Mouse (Mus musculus) liver, postnatal 0 days (tissue): ENCODE data around the gene Mrm3. TPM values are rescaled to one million over a fixed set of nuclear protein-coding genes. Genes with fewer than 3 reads are reported as not detected.

Experiments
- ATAC-seq: fragments of 200-750 bp; cut with Nextera tagmentation; 2 replicates; pipeline ENCODE4 v1.8.0; 2017; ENCODE audit warnings: mild to moderate bottlenecking, moderate library complexity
- DNase-seq: peaks from one replicate; pipeline ENCODE4 v3.0.0-alpha.2; 2016
- H3K27ac ChIP-seq: fragments of 300-500 bp; sonication (generic); 2 replicates; pipeline ENCODE4 v1.5.1; 2014; ENCODE audit warnings: antibody characterized with exemption, moderate library complexity, mild to moderate bottlenecking, low read depth
- H3K27me3 ChIP-seq: fragments of 300-500 bp; sonication (generic); 2 replicates; pipeline ENCODE4 v1.6.1; 2014; ENCODE audit warnings: low read length, control low read depth, mixed read lengths; ENCODE audit not compliant: insufficient read depth
- H3K36me3 ChIP-seq: fragments of 300-500 bp; sonication (generic); replicated peaks from 2 replicates; pipeline ENCODE4 v1.6.1; 2014; ENCODE audit warnings: mild to moderate bottlenecking, control low read depth, low read length, moderate library complexity, mixed read lengths; ENCODE audit not compliant: insufficient read depth
- H3K4me1 ChIP-seq: fragments of 300-500 bp; sonication (generic); 2 replicates; pipeline ENCODE4 v1.6.1; 2014; ENCODE audit warnings: antibody characterized with exemption, mild to moderate bottlenecking, control low read depth; ENCODE audit not compliant: insufficient read depth
- H3K4me2 ChIP-seq: fragments of 300-500 bp; sonication (generic); 2 replicates; pipeline ENCODE4 v1.6.1; 2014; ENCODE audit warnings: low read depth, mild to moderate bottlenecking, low read length, moderate library complexity, mixed read lengths
- H3K4me3 ChIP-seq: fragments of 300-500 bp; sonication (generic); 2 replicates; pipeline ENCODE4 v1.5.1; 2014; ENCODE audit warnings: low read depth, low read length
- H3K9ac ChIP-seq: fragments of 300-500 bp; sonication (generic); replicated peaks from 2 replicates; pipeline ENCODE4 v1.6.1; 2014; ENCODE audit warnings: mild to moderate bottlenecking, moderate library complexity
- H3K9me3 ChIP-seq: fragments of 300-500 bp; sonication (generic); 2 replicates; pipeline ENCODE4 v1.6.1; 2016; ENCODE audit warnings: mild to moderate bottlenecking, control low read depth, low read length, mixed read lengths
- CTCF ChIP-seq: sonication (generic); IDR thresholded peaks from 2 replicates; pipeline ENCODE4 v1.5.1; 2016; ENCODE audit warnings: antibody characterized with exemption, low read depth
- EP300 ChIP-seq: IDR thresholded peaks from 2 replicates; pipeline ENCODE4 v1.6.1; 2016; ENCODE audit warnings: antibody characterized with exemption, low read depth, mild to moderate bottlenecking
- WGBS: fragments of 180-500 bp; shearing (Covaris S2); extraction: QIAGEN DNeasy Blood & Tissue Kit; methylation state at CpG from one replicate; pipeline ENCODE4 v1.1.7; 2014; ENCODE audit not compliant: insufficient replicate concordance; 5-methylcytosine and 5-hydroxymethylcytosine counted together
- polyA plus RNA-seq: library from polyadenylated mRNA; unstranded; fragments of >200 nt; fragmentation: Nextera tagmentation; extraction: Ambion mirVana; gene quantifications from 2 replicates; pipeline ENCODE4 v1.2.1, GENCODE M21; 2015

Gene Mrm3
- polyA plus RNA-seq, 1 experiment from 2014 or later: 14.8 TPM

DNA sequence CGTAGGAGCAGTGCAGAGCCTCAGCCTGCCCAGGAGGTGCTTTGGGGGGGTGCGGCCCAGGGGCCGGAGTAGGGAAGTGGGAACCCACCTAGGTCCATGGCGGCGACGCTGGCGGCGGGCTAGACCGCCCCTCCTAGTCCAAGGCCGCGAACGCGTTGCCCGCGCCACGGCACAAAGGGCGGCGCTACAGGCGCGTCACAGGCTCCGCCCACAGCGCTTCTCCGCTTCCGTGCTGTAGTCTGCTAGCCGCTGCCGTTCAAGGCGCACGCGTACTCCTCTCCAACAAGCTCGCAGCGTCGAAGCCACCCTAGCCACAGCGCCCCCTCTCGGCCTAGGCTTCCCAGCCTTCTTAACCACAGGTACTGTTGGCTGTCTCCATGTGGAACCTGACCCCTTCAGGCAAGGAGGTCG, 26.1 kb upstream of the Mrm3 start, which contains the start of the genes Dbil5 and Gemin4:
Dbil5 (plus strand) TSS at position 219 of the 411 bp plus-strand sequence.
Gemin4 (minus strand) TSS at position 275 of the 411 bp plus-strand sequence.
- Histone ChIP-seq H3K27me3 (no peaks in the 10 kb centered on the region), H3K9ac (peak within 1 kb of the TSS; percentile 82), H3K4me3 (peak within 1 kb of the TSS; percentile 63), H3K4me1 (peaks cover 16% of the 10 kb centered on the region), H3K9me3 (no peaks in the 10 kb centered on the region), H3K36me3 (peaks cover 20% of the 10 kb centered on the region; the same call in 1 of the 2 replicates), H3K4me2 (peak within 1 kb of the TSS; percentile 85), H3K27ac (peak within 1 kb of the TSS; percentile 81)
- TF ChIP-seq EP300: no peak
- peak; percentile 99 for TF ChIP-seq CTCF
- DNase-seq: peak; percentile 98
- ATAC-seq: peak; percentile 99
- 1% methylated on average over 32 of the region's 35 CpGs for WGBS

DNA sequence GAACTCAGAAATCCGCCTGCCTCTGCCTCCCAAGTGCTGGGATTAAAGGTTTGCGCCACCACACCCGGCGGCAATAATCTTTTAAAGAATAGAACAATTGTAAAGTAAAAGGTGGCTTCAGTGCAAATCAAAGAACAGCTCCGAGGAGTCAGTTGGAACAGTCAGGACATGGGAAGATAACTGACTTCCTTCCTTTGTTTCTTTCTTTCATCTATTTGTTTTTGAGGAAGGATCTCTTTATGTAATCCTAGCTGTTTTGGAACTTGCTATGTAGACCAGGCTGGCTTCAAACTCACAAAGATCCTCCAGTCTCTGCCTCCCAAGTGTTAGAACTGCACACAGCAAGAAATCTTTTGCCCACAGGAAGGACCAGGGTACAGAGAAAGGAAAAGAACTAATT, 18.9 kb upstream of the Mrm3 start:
- Histone ChIP-seq H3K4me2 (no peak overlapping the region), H3K9me3 (no peaks in the 10 kb centered on the region), H3K27me3 (no peaks in the 10 kb centered on the region), H3K27ac (no peak overlapping the region), H3K4me3 (no peak overlapping the region), H3K9ac (no peak overlapping the region), H3K4me1 (no peaks in the 10 kb centered on the region), H3K36me3 (peaks cover 10% of the 10 kb centered on the region)
- WGBS: 76% methylated on average over 5 of the region's 5 CpGs
- ATAC-seq (no peak), DNase-seq (no peak)
- TF ChIP-seq CTCF (no peak), EP300 (no peak)

DNA sequence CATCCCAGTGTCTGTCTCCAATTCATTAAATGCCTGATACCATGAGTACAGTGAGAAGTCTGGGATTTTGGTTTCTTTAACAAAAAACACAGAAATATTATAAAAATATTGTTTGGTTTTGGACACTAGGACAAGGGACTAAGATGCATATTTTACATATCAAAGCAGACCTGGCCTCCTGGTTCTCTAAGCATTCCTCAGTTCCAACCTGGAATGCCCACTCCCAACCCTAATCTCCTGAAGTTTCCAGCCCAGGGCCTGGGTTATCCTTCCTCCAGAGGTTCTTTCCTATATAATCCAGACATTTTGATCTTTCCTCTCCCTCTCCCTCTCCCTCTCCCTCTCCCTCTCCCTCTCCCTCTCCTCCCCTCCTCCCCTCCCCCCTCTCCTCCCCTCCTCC, 18.5 kb upstream of the Mrm3 start:
- H3K4me2 ChIP-seq: no peak overlapping the region
- no peak overlapping the region for H3K4me3 ChIP-seq
- no peaks in the 10 kb centered on the region for H3K27me3 ChIP-seq
- no peak overlapping the region for H3K9ac ChIP-seq
- H3K9me3 ChIP-seq: no peaks in the 10 kb centered on the region
- TF ChIP-seq EP300: no peak
- no peak for TF ChIP-seq CTCF
- no peak overlapping the region for H3K27ac ChIP-seq
- no peak for DNase-seq
- no peaks in the 10 kb centered on the region for H3K4me1 ChIP-seq
- peaks cover 10% of the 10 kb centered on the region for H3K36me3 ChIP-seq
- ATAC-seq: no peak

DNA sequence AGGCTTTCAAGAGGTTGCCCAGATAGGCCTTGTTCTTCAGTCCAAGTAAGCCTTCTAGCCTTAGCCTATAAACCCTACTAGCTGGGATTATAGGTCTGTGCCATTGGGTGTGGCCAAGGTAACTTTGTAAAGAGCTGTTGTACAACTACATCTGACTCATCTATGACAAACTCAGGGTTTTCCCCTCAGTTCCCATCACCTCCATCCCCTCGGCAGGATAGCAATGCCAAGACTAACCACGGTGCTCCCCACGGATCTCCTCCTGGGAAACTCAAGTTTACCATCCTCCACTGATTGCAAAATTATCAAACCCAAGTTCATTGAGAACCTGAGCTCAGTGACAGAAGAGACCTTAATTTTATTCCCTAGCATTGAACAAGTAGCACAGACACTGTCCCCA, 7.4 kb upstream of the Mrm3 start:
- H3K36me3 ChIP-seq: peaks cover 44% of the 10 kb centered on the region
- no peak for ATAC-seq

DNA sequence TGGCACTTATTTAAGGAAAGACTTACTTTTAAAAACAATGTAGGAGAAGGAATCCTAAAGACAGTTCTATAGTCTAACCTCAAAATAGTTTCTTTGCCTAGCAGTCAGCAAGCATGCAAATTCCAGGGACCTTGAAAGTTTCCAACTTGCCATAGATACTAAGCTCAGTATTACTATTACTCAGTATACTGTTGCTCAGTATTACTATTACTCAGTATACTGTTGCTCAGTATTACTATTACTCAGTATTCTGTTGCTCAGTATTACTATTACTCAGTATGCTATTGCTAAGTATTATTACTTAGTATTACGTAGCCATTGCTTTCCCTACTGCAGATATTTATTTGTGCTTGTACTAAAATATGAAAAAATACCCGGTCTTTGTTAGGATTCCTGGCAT, 3.8 kb upstream of the Mrm3 start:
- Histone ChIP-seq H3K27ac (no peak overlapping the region), H3K27me3 (no peaks in the 10 kb centered on the region), H3K9me3 (no peaks in the 10 kb centered on the region), H3K9ac (no peak overlapping the region), H3K4me1 (peaks cover 10% of the 10 kb centered on the region), H3K36me3 (peaks cover 18% of the 10 kb centered on the region), H3K4me3 (no peak overlapping the region), H3K4me2 (no peak overlapping the region)
- WGBS: 82% methylated on average over 2 of the region's 2 CpGs
- no peak for DNase-seq
- no peak for ATAC-seq
- TF ChIP-seq EP300 (no peak), CTCF (no peak)

More for the DNA sequence above, 7.4 kb upstream of the Mrm3 start:
- Histone ChIP-seq H3K9ac (no peak overlapping the region), H3K27me3 (no peaks in the 10 kb centered on the region), H3K4me2 (no peak overlapping the region), H3K27ac (no peak overlapping the region), H3K9me3 (no peaks in the 10 kb centered on the region), H3K4me1 (no peaks in the 10 kb centered on the region), H3K4me3 (no peak overlapping the region)
- no peak for DNase-seq
- WGBS: 85% methylated on average over 3 of the region's 3 CpGs
- TF ChIP-seq EP300: no peak
- TF ChIP-seq CTCF: no peak

DNA sequence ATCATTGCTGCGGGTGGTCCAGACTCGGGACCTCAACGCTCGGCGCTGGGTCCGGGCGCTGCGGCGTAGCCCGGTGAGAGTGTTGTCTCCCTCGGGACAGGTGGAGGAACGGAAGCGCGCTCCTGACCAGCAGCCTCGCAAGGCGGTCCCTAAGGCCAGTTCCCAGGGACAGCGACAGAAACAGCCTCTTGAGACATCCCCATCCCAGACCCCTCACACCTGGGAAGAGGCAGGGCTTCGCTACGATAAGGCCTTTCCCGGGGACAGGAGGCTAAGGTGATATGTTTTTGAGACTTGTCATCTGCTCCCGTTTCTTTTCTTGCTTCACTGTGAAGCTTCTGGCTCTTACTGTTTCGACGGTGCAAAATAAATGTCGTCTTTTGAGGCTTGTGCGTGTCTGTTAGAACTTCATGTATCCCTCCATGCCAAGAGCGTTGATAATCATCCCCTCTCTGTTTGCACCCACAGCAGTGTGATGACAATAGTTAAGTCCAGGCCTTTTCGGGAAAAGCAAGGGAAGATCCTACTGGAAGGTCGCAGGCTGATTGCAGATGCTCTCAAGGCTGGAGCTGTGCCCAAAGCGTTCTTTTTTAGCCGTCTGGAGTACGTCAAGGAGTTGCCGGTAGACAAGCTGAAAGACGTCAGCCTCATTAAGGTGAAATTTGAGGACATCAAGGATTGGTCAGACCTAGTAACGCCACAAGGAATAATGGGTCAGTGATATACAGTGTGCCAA, 464 bp downstream of the Mrm3 start:
- DNase-seq (no peak), ATAC-seq (peak; percentile 62)
- Histone ChIP-seq H3K4me1 (peaks cover 10% of the 10 kb centered on the region), H3K36me3 (peaks cover 9% of the 10 kb centered on the region; the same call in 1 of the 2 replicates), H3K27me3 (no peaks in the 10 kb centered on the region), H3K27ac (peak overlapping the region; percentile 35; the same call in 1 of the 2 replicates), H3K9me3 (no peaks in the 10 kb centered on the region), H3K4me2 (peak overlapping the region; percentile 90), H3K4me3 (peak overlapping the region; percentile 75), H3K9ac (peak overlapping the region; percentile 84)
- WGBS: 3% methylated on average over 34 of the region's 34 CpGs
- no peak for TF ChIP-seq EP300
- TF ChIP-seq CTCF: no peak
